Mouse (Mus musculus) ES-E14 (cell line): ENCODE data around the gene Ets1. TPM values are rescaled to one million over a fixed set of nuclear protein-coding genes. Genes with fewer than 3 reads are reported as not detected.

Experiments
- DNase-seq: peaks from one replicate; pipeline ENCODE4 v3.0.0-alpha.2; 2013; ENCODE audit warnings: low read depth, low spot score
- H3K27ac ChIP-seq: 2 replicates; pipeline ENCODE4 v1.5.1; 2012; ENCODE audit warnings: low read depth, mild to moderate bottlenecking, low read length, moderate library complexity, mixed read lengths; ENCODE audit not compliant: poor library complexity, insufficient read depth, severe bottlenecking
- H3K36me3 ChIP-seq: 2 replicates; pipeline ENCODE4 v1.6.1; 2012; ENCODE audit warnings: mild to moderate bottlenecking, low read length, moderate library complexity, mixed read lengths; ENCODE audit not compliant: control insufficient read depth, poor library complexity, insufficient read depth, severe bottlenecking
- H3K4me1 ChIP-seq, 2 experiments: fragments of 150-350 bp in 1 of 2; sonication (generic) in 1 of 2; 2 replicates each; pipeline ENCODE4 v1.6.1; 2012; ENCODE audit warnings: low read length in 2 of 2, mild to moderate bottlenecking in 1 of 2, mixed read lengths in 1 of 2; ENCODE audit not compliant: control insufficient read depth in 2 of 2, insufficient read depth in 2 of 2, poor library complexity in 1 of 2
- H3K4me3 ChIP-seq, 2 experiments: fragments of 150-350 bp in 1 of 2; sonication (generic) in 1 of 2; 2 replicates each; pipeline ENCODE4 v1.5.1; 2012; ENCODE audit warnings: low read length in 2 of 2, low read depth in 1 of 2, mild to moderate bottlenecking in 1 of 2, mixed read lengths in 1 of 2; ENCODE audit not compliant: insufficient read depth in 1 of 2, poor library complexity in 1 of 2, severe bottlenecking in 1 of 2
- H3K9ac ChIP-seq: 2 replicates; pipeline ENCODE4 v1.6.1; 2012; ENCODE audit warnings: low read depth, mild to moderate bottlenecking, low read length, mixed read lengths; ENCODE audit not compliant: poor library complexity, insufficient read depth, severe bottlenecking
- H3K9me3 ChIP-seq: fragments of 150-350 bp; sonication (generic); 2 replicates; pipeline ENCODE4 v1.6.1; 2012; ENCODE audit warnings: low read depth, mild to moderate bottlenecking, low read length; ENCODE audit not compliant: control insufficient read depth, insufficient read depth
- CHD2 ChIP-seq: IDR thresholded peaks from 2 replicates; pipeline ENCODE4 v1.6.1; 2014; ENCODE audit warnings: mild to moderate bottlenecking, low read depth, low read length, inconsistent platforms
- HCFC1 ChIP-seq: IDR thresholded peaks from 2 replicates; pipeline ENCODE4 v1.6.1; 2012; ENCODE audit warnings: low read length, inconsistent platforms, borderline replicate concordance; ENCODE audit not compliant: insufficient read depth
- MAFK ChIP-seq: IDR thresholded peaks from 2 replicates; pipeline ENCODE4 v1.6.1; 2014; ENCODE audit warnings: mild to moderate bottlenecking, low read depth, low read length, inconsistent platforms; ENCODE audit not compliant: insufficient read depth
- ZC3H11A ChIP-seq: IDR thresholded peaks from 2 replicates; pipeline ENCODE4 v1.6.1; 2012; ENCODE audit warnings: low read depth, mild to moderate bottlenecking, inconsistent platforms, low read length, borderline replicate concordance
- ZNF384 ChIP-seq: IDR thresholded peaks from 2 replicates; pipeline ENCODE4 v1.6.1; 2012; ENCODE audit warnings: low read depth, low read length, inconsistent platforms
- in situ Hi-C, 2 experiments: fragments of 600-800 bp; cut with MboI; formaldehyde crosslinking; loops; one replicate each; pipeline ENCODE4 v1.15.1; 2025; ENCODE audit warnings: low sequenced_read_pairs in 2 of 2, inconsistent platforms in 1 of 2; ENCODE audit not compliant: unreplicated experiment in 2 of 2
- total RNA-seq: library from RNA; depleted of rRNA; stranded (reverse); fragments of 300-350 nt; gene quantifications from 2 replicates; pipeline ENCODE4 v1.2.3, GENCODE M21; 2012

Ets1 gene
- total RNA-seq, 1 experiment = 20.9 TPM

DNA sequence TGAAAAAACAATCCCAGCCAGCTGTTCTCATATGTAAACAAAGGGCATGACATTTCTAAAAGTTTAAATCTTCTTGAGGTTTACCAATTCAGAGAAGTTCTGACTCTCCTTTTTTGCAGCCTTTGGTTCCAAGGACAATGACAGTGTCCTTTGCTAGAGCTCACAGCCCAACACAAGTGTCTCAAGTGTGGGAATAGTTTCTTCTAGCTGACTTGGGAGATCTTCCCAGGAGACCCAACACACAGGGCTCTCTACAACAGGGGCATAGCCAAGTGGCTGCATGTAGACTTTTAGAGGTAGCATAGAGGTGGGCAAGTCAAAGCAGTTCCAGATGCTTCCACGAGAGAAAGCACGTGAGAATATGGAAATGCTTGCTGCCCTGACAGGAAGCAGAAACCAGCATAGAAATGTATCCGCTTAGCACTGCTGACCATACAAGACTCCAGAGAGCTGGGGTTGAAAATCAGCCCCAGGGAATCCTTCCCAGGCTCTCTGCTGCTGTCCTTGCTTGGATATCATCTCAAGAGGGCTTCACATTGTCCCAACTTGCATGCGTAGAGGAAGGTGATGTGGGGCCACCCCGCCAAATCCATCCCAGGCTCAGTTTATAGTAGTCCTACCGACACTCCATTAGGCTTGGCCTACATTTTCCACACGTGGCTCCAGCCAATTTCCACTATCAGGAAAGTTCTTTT is 88.3 kb downstream of the Ets1 start:
- Histone ChIP-seq H3K4me1 (peaks cover 0 to 3% of the 10 kb centered on the region in 2 experiments; a peak in 1 of 4 replicates), H3K4me3 (no peak overlapping the region), H3K27ac (no peak overlapping the region)

GRCm38 (mm10) chr9:32725902-32726301 is 89.9 kb downstream of the Ets1 start:
- Histone ChIP-seq H3K36me3 (no peaks in the 10 kb centered on the region), H3K4me3 (no peak overlapping the region), H3K9me3 (no peaks in the 10 kb centered on the region), H3K9ac (no peak overlapping the region), H3K27ac (no peak overlapping the region), H3K4me1 (peaks cover 0 to 2% of the 10 kb centered on the region in 2 experiments; a peak in 1 of 4 replicates)
- no peak for DNase-seq
- TF ChIP-seq CHD2 = no peak
- TF ChIP-seq MAFK = no peak
- no peak for TF ChIP-seq ZNF384
- TF ChIP-seq ZC3H11A = no peak
- TF ChIP-seq HCFC1 = no peak
- in situ Hi-C loops = no loop called here

More for the DNA sequence above, 88.3 kb downstream of the Ets1 start:
- no peaks in the 10 kb centered on the region for H3K9me3 ChIP-seq
- H3K9ac ChIP-seq = no peak overlapping the region
- DNase-seq = no peak
- no peak for TF ChIP-seq ZC3H11A
- no peak for TF ChIP-seq ZNF384
- no peak for TF ChIP-seq MAFK
- TF ChIP-seq CHD2 = no peak
- no peak for TF ChIP-seq HCFC1
- in situ Hi-C loops = no loop called here
- H3K36me3 ChIP-seq = no peaks in the 10 kb centered on the region

GRCm38 (mm10) chr9:32726595-32726994 is 90.6 kb downstream of the Ets1 start:
- Histone ChIP-seq H3K27ac (no peak overlapping the region), H3K9ac (no peak overlapping the region), H3K9me3 (no peaks in the 10 kb centered on the region), H3K4me1 (no peaks in the 10 kb centered on the region), H3K4me3 (no peak overlapping the region), H3K36me3 (no peaks in the 10 kb centered on the region)
- TF ChIP-seq MAFK = no peak
- no peak for TF ChIP-seq ZNF384
- no peak for TF ChIP-seq ZC3H11A
- TF ChIP-seq HCFC1 = no peak
- TF ChIP-seq CHD2 = no peak
- DNase-seq = no peak
- in situ Hi-C loops = no loop called here

GRCm38 (mm10) chr9:32727058-32727457 is 91.0 kb downstream of the Ets1 start:
- Histone ChIP-seq H3K9ac (no peak overlapping the region), H3K36me3 (no peaks in the 10 kb centered on the region), H3K4me1 (no peaks in the 10 kb centered on the region), H3K9me3 (no peaks in the 10 kb centered on the region), H3K27ac (no peak overlapping the region), H3K4me3 (no peak overlapping the region)
- no peak for DNase-seq
- TF ChIP-seq ZC3H11A = no peak
- TF ChIP-seq HCFC1 = no peak
- in situ Hi-C loops = no loop called here

- Histone ChIP-seq H3K9me3 (no peaks in the 10 kb centered on the region), H3K36me3 (no peaks in the 10 kb centered on the region), H3K27ac (no peak overlapping the region), H3K9ac (no peak overlapping the region), H3K4me1 (no peaks in the 10 kb centered on the region), H3K4me3 (no peak overlapping the region)
- DNase-seq = no peak
- TF ChIP-seq CHD2 = no peak
- TF ChIP-seq MAFK = no peak
- TF ChIP-seq ZC3H11A = no peak
- no peak for TF ChIP-seq ZNF384
- no peak for TF ChIP-seq HCFC1
- in situ Hi-C loops = no loop called here
These were observed 92.3 kb downstream of the Ets1 start for GRCm38 (mm10) chr9:32728306-32728705.
